Mouse (Mus musculus): ENCODE measurements around the gene Fblim1. TPM values are rescaled to one million over a fixed set of nuclear protein-coding genes. Genes with fewer than 3 reads are reported as not detected.

Gene Fblim1
- polyA plus RNA-seq, 1 experiment from 2014 or later, result 1.8 TPM

DNA sequence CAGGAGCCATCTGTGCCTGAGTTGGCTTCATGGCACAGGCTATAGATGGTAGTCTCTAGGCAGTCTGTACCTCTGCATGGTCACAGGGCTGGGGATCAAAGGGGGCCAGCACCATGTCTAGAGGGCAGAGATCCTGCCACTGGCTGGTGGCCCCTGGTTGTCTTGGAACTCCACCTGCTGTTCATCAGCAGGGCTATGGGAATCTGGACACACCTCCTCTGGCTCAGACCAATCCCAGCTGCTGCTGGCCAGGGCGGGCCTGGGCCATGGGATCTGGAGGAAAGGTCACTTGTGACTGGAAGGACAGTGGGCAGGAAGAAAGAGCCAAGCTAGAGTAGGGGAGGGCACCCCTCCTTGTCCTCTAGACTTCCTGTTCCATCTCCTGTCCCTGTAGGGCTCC, 17.8 kb upstream of the Fblim1 start, which contains the start of gene Slc25a34:
Gene Slc25a34 (minus strand): TSS at position 156 of the 400 bp plus-strand sequence.
- Histone ChIP-seq H3K9ac (replicated peaks) (peak within 1 kb of the TSS; percentile 21), H3K27me3 (ENCODE audit: insufficient read depth, low read length) (no peaks in the 10 kb centered on the region), H3K4me2 (ENCODE audit: low read depth, low read length) (peak within 1 kb of the TSS; percentile 6; the same call in 1 of the 2 replicates), H3K27ac (ENCODE audit: low read depth) (peak within 1 kb of the TSS; percentile 81), H3K4me3 (ENCODE audit: low read depth, low read length) (no peak within 1 kb of the TSS), H3K4me1 (ENCODE audit: insufficient read depth) (peaks cover 14% of the 10 kb centered on the region), H3K36me3 (replicated peaks; ENCODE audit: insufficient read depth, low read length) (peaks cover 18% of the 10 kb centered on the region), H3K9me3 (ENCODE audit: low read length) (no peaks in the 10 kb centered on the region)
- 54% methylated on average over 1 of the region's 1 CpGs for whole genome bisulfite sequencing (ENCODE audit: insufficient replicate concordance)
- TF ChIP-seq CTCF (IDR thresholded peaks at IDR 0.05; ENCODE audit: low read depth), result peak; percentile 32; the same call in 1 of the 2 replicates
- TF ChIP-seq EP300 (IDR thresholded peaks at IDR 0.05; ENCODE audit: low read depth), result peak; percentile 69; the same call in 1 of the 2 replicates
- ATAC-seq (peak; percentile 90), DNase-seq (peak; percentile 69)

DNA sequence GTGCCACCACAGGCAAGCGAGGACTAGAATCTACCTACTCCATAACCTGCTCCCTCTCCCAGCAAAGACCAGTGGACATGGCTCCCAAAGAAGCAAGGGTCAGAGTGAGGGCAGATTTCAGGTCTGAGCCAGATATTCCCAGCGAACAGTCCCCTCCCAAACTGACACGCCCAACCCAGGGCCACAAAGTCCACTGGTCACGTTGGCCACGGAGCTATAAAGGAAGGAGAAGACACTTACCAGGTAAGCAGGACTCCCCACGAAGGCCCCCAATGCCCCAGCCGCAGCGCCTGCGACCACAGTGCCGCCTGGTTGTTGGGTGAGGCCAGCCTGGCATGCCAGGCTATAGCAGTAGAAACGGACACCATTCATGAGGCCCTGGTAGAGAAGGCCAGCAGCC, 17.1 kb upstream of the Fblim1 start:
- no peak overlapping the region for H3K4me3 ChIP-seq (ENCODE audit: low read depth, low read length)
- H3K4me1 ChIP-seq (ENCODE audit: insufficient read depth), result peaks cover 17% of the 10 kb centered on the region
- 71% methylated on average over 11 of the region's 11 CpGs for WGBS (ENCODE audit: insufficient replicate concordance)
- TF ChIP-seq CTCF (IDR thresholded peaks at IDR 0.05; ENCODE audit: low read depth) (no peak), EP300 (IDR thresholded peaks at IDR 0.05; ENCODE audit: low read depth) (no peak)
- H3K27ac ChIP-seq (ENCODE audit: low read depth), result peak overlapping the region; percentile 81
- H3K36me3 ChIP-seq (replicated peaks; ENCODE audit: insufficient read depth, low read length), result peaks cover 15% of the 10 kb centered on the region
- no peaks in the 10 kb centered on the region for H3K9me3 ChIP-seq (ENCODE audit: low read length)
- ATAC-seq, result peak; percentile 15; the same call in 1 of the 2 replicates
- no peaks in the 10 kb centered on the region for H3K27me3 ChIP-seq (ENCODE audit: insufficient read depth, low read length)
- peak overlapping the region; percentile 6; the same call in 1 of the 2 replicates for H3K4me2 ChIP-seq (ENCODE audit: low read depth, low read length)
- no peak for DNase-seq
- H3K9ac ChIP-seq (replicated peaks), result peak overlapping the region; percentile 21

DNA sequence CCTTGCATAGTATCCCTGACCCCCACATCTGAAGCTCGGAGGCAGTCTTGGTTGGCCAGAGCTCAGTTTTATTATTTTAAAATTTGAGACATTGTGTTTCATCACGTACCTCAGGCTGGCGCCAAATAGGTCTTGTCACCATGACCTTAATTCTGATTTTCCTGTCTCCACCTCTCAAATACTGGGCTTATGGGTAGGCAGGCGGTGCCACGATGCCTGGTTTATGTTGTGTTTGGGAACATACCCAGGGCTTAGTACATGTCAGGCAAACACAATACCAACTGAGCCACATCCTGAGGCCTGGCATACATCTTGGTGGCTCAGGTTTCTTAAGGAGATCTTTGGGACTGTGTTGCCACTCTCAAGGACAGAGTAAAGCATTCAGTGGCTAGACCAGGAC, 16.7 kb upstream of the Fblim1 start:
- Histone ChIP-seq H3K27ac (ENCODE audit: low read depth) (peak overlapping the region; percentile 81; the same call in 1 of the 2 replicates), H3K36me3 (replicated peaks; ENCODE audit: insufficient read depth, low read length) (peaks cover 10% of the 10 kb centered on the region), H3K4me1 (ENCODE audit: insufficient read depth) (peaks cover 22% of the 10 kb centered on the region), H3K9me3 (ENCODE audit: low read length) (no peaks in the 10 kb centered on the region), H3K27me3 (ENCODE audit: insufficient read depth, low read length) (no peaks in the 10 kb centered on the region), H3K9ac (replicated peaks) (no peak overlapping the region; the same call in 1 of the 2 replicates), H3K4me3 (ENCODE audit: low read depth, low read length) (no peak overlapping the region), H3K4me2 (ENCODE audit: low read depth, low read length) (no peak overlapping the region)
- 77% methylated on average over 5 of the region's 5 CpGs for WGBS (ENCODE audit: insufficient replicate concordance)
- ATAC-seq (no peak), DNase-seq (no peak)
- TF ChIP-seq EP300 (IDR thresholded peaks at IDR 0.05; ENCODE audit: low read depth) (no peak), CTCF (IDR thresholded peaks at IDR 0.05; ENCODE audit: low read depth) (no peak)

DNA sequence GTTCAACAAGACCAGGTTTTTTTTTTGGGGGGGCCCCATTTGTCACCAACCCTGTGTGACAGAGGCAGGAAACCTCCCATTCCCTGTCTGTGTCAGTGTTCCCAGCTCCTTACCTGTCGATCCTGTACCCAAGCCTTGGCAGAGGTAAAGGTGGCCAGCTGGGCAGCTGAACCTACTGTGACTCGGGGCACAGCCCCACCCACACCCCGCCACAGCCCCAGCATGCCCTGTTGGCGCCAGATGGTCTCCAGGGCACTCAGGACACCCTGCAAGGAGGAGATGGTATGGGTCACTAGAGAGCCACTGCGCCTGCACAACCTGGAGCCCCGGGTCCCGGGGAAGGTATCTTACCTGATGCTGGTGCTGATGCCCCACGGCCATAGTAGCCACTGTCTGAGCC, 16.2 kb upstream of the Fblim1 start:
- no peak overlapping the region for H3K27ac ChIP-seq (ENCODE audit: low read depth)
- no peak overlapping the region; the same call in 1 of the 2 replicates for H3K9ac ChIP-seq (replicated peaks)
- TF ChIP-seq EP300 (IDR thresholded peaks at IDR 0.05; ENCODE audit: low read depth), result no peak
- no peak for TF ChIP-seq CTCF (IDR thresholded peaks at IDR 0.05; ENCODE audit: low read depth)
- no peak overlapping the region for H3K4me2 ChIP-seq (ENCODE audit: low read depth, low read length)
- H3K36me3 ChIP-seq (replicated peaks; ENCODE audit: insufficient read depth, low read length), result peaks cover 8% of the 10 kb centered on the region; the same call in 1 of the 2 replicates
- H3K27me3 ChIP-seq (ENCODE audit: insufficient read depth, low read length), result no peaks in the 10 kb centered on the region
- no peaks in the 10 kb centered on the region for H3K9me3 ChIP-seq (ENCODE audit: low read length)
- 77% methylated on average over 8 of the region's 8 CpGs for WGBS (ENCODE audit: insufficient replicate concordance)
- H3K4me3 ChIP-seq (ENCODE audit: low read depth, low read length), result no peak overlapping the region
- peaks cover 24% of the 10 kb centered on the region for H3K4me1 ChIP-seq (ENCODE audit: insufficient read depth)
- ATAC-seq (no peak), DNase-seq (no peak)

DNA sequence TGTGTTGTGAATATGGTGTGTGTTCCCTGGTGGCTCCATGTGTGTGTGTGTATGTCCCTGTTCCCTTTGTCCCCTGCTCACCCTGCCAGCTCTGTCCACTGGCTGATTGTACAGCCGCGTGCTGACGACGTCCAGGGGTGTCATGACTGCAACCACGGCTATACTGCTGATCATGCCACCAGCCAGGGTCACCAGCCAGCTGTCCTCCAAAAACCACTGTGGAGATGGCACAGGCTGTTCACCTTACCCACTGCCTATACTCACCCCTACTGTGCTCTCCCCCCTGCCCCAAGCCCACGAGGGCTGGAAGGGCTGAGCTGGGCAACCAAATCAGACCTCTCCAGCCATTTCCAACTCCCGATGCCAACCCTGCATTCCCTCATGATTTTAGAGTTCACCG, 15.4 kb upstream of the Fblim1 start:
- no peak overlapping the region for H3K9ac ChIP-seq (replicated peaks)
- 73% methylated on average over 8 of the region's 8 CpGs for WGBS (ENCODE audit: insufficient replicate concordance)
- H3K4me3 ChIP-seq (ENCODE audit: low read depth, low read length), result no peak overlapping the region
- H3K27ac ChIP-seq (ENCODE audit: low read depth), result no peak overlapping the region
- H3K4me2 ChIP-seq (ENCODE audit: low read depth, low read length), result no peak overlapping the region
- H3K4me1 ChIP-seq (ENCODE audit: insufficient read depth), result peaks cover 24% of the 10 kb centered on the region
- H3K36me3 ChIP-seq (replicated peaks; ENCODE audit: insufficient read depth, low read length), result peaks cover 6% of the 10 kb centered on the region; the same call in 1 of the 2 replicates
- ATAC-seq (no peak), DNase-seq (no peak)
- no peak for TF ChIP-seq EP300 (IDR thresholded peaks at IDR 0.05; ENCODE audit: low read depth)
- TF ChIP-seq CTCF (IDR thresholded peaks at IDR 0.05; ENCODE audit: low read depth), result no peak
- H3K27me3 ChIP-seq (ENCODE audit: insufficient read depth, low read length), result no peaks in the 10 kb centered on the region
- H3K9me3 ChIP-seq (ENCODE audit: low read length), result no peaks in the 10 kb centered on the region

DNA sequence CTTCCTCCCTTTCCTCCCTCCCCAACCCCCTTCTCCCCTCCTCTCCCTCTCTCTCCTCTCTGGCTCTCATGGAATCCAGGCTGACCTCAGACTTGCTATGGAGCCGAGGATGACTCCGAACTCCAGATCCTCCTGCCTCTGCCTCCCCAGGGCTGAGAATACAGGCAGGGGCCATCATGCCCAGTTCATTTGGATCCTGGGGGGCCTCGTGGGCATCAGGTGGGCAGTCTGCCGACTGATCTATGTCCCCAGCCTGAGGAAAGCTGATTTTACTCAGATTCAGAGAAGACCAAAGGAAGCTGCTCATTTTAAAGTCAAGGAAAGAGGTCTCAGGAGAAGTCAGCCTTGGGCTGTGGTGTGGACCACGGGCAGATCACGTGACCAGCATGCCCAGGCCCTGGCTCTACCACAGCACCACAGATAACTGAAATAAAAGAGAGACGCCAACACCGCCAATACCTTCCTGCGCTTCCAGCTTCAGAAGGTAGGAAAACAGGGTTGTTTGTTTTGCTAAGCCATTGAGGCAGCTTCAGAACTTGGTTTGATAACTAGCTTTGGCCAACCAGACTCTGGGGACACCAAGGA, 13.5 kb upstream of the Fblim1 start:
- Histone ChIP-seq H3K36me3 (replicated peaks; ENCODE audit: insufficient read depth, low read length) (no peaks in the 10 kb centered on the region; the same call in 1 of the 2 replicates), H3K27ac (ENCODE audit: low read depth) (no peak overlapping the region), H3K9me3 (ENCODE audit: low read length) (no peaks in the 10 kb centered on the region), H3K9ac (replicated peaks) (no peak overlapping the region), H3K4me3 (ENCODE audit: low read depth, low read length) (no peak overlapping the region), H3K27me3 (ENCODE audit: insufficient read depth, low read length) (no peaks in the 10 kb centered on the region), H3K4me2 (ENCODE audit: low read depth, low read length) (no peak overlapping the region), H3K4me1 (ENCODE audit: insufficient read depth) (peaks cover 21% of the 10 kb centered on the region)
- WGBS (ENCODE audit: insufficient replicate concordance), result 68% methylated on average over 9 of the region's 9 CpGs
- TF ChIP-seq CTCF (IDR thresholded peaks at IDR 0.05; ENCODE audit: low read depth) (no peak), EP300 (IDR thresholded peaks at IDR 0.05; ENCODE audit: low read depth) (no peak)
- ATAC-seq (no peak), DNase-seq (no peak)

Measured in liver, postnatal 0 days (tissue).